Mouse (Mus musculus) ES-Bruce4 (cell line): ENCODE data around the gene Prkag3. TPM values are rescaled to one million over a fixed set of nuclear protein-coding genes. Genes with fewer than 3 reads are reported as not detected.

Experiments used
- H3K27ac ChIP-seq: 2 replicates; pipeline ENCODE4 v1.5.1; 2012; ENCODE audit warnings: low read length, inconsistent platforms; ENCODE audit not compliant: insufficient read depth
- H3K27me3 ChIP-seq: 2 replicates; pipeline ENCODE4 v1.6.1; 2012; ENCODE audit warnings: mild to moderate bottlenecking, low read length, inconsistent platforms; ENCODE audit not compliant: control insufficient read depth, poor library complexity, insufficient read depth, severe bottlenecking
- H3K36me3 ChIP-seq: 2 replicates; pipeline ENCODE4 v1.6.1; 2012; ENCODE audit warnings: inconsistent platforms, mild to moderate bottlenecking, low read length, moderate library complexity; ENCODE audit not compliant: control insufficient read depth, poor library complexity, insufficient read depth, severe bottlenecking
- H3K4me1 ChIP-seq: one replicate; pipeline ENCODE4 v1.8.1; 2011; ENCODE audit warnings: low read length; ENCODE audit not compliant: control insufficient read depth, insufficient read depth
- H3K4me3 ChIP-seq: 2 replicates; pipeline ENCODE4 v1.5.1; 2011; ENCODE audit warnings: low read depth, mild to moderate bottlenecking, low read length
- H3K9ac ChIP-seq: 2 replicates; pipeline ENCODE4 v1.6.1; 2012; ENCODE audit warnings: low read depth, mild to moderate bottlenecking, inconsistent platforms; ENCODE audit not compliant: poor library complexity, severe bottlenecking
- H3K9me3 ChIP-seq: replicated peaks from 2 replicates; pipeline ENCODE4 v1.6.1; 2012; ENCODE audit warnings: mild to moderate bottlenecking, low read length, inconsistent platforms; ENCODE audit not compliant: control insufficient read depth, poor library complexity, insufficient read depth, severe bottlenecking
- CTCF ChIP-seq: IDR thresholded peaks from one replicate; pipeline ENCODE4 v1.8.1; 2011; ENCODE audit warnings: low read depth, low read length
- EP300 ChIP-seq: IDR thresholded peaks from 2 replicates; pipeline ENCODE4 v1.6.1; 2011; ENCODE audit warnings: low read depth, low read length; ENCODE audit not compliant: insufficient read depth
- POLR2A ChIP-seq: IDR thresholded peaks from one replicate; pipeline ENCODE4 v1.8.1; 2011; ENCODE audit warnings: low read length; ENCODE audit not compliant: insufficient read depth
- polyA plus RNA-seq: library from polyadenylated mRNA; stranded (reverse); fragments of >200 nt; gene quantifications from 2 replicates; pipeline ENCODE4 v1.2.4, GENCODE M21; 2011; ENCODE audit warnings: low read depth; ENCODE audit not compliant: missing spikeins, insufficient read depth, insufficient read length

Gene Prkag3
- polyA plus RNA-seq, 1 experiment, result 0.21 TPM

GRCm38 (mm10) chr1:74790095-74790494 is 41.1 kb upstream of the Prkag3 start:
- peaks cover 2% of the 10 kb centered on the region for H3K4me1 ChIP-seq
- no peak overlapping the region for H3K4me3 ChIP-seq
- no peaks in the 10 kb centered on the region for H3K36me3 ChIP-seq
- no peaks in the 10 kb centered on the region for H3K9me3 ChIP-seq
- no peak for TF ChIP-seq CTCF
- no peak for TF ChIP-seq POLR2A
- no peak for TF ChIP-seq EP300
- H3K27me3 ChIP-seq, result peaks cover 12% of the 10 kb centered on the region
- no peak overlapping the region for H3K9ac ChIP-seq
- H3K27ac ChIP-seq, result no peak overlapping the region

DNA sequence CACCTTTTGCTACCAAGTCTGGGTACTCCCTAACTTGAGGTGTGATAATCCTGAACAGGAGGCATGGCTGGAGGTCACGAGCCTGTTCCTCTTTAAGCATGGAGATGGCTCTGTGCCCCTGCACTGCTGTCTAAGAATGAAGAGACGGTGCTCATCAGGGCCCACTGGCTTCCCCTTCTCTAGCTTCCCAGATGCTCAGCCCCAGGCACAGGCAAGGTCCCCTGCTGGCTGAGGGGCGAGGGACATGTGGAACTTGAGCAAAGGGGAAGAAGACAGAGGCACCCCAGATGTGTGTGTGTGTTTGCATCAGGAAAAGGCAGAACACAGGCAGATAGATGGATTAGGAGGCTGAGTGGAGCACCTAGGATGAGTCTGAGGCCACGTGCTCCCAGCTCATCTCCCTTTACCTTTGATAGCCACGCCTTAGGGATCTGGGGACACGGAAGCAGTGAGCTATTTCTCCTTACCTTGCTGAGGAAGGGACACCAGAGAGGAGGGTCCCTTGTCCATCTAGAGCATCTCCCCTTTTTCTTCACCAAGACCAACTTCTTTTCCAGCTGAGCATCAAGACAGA is 39.7 kb upstream of the Prkag3 start:
- Histone ChIP-seq H3K27me3 (peaks cover 10% of the 10 kb centered on the region), H3K4me1 (no peaks in the 10 kb centered on the region), H3K4me3 (no peak overlapping the region), H3K27ac (no peak overlapping the region), H3K36me3 (no peaks in the 10 kb centered on the region), H3K9ac (no peak overlapping the region), H3K9me3 (no peaks in the 10 kb centered on the region)
- no peak for TF ChIP-seq CTCF
- no peak for TF ChIP-seq EP300
- no peak for TF ChIP-seq POLR2A

GRCm38 (mm10) chr1:74787846-74788245 is 38.8 kb upstream of the Prkag3 start:
- no peaks in the 10 kb centered on the region for H3K36me3 ChIP-seq
- H3K9ac ChIP-seq, result no peak overlapping the region
- no peaks in the 10 kb centered on the region for H3K4me1 ChIP-seq
- H3K27me3 ChIP-seq, result peaks cover 7% of the 10 kb centered on the region
- no peaks in the 10 kb centered on the region for H3K9me3 ChIP-seq
- no peak overlapping the region for H3K4me3 ChIP-seq
- no peak for TF ChIP-seq EP300
- peak; percentile 58 for TF ChIP-seq CTCF
- H3K27ac ChIP-seq, result no peak overlapping the region

DNA sequence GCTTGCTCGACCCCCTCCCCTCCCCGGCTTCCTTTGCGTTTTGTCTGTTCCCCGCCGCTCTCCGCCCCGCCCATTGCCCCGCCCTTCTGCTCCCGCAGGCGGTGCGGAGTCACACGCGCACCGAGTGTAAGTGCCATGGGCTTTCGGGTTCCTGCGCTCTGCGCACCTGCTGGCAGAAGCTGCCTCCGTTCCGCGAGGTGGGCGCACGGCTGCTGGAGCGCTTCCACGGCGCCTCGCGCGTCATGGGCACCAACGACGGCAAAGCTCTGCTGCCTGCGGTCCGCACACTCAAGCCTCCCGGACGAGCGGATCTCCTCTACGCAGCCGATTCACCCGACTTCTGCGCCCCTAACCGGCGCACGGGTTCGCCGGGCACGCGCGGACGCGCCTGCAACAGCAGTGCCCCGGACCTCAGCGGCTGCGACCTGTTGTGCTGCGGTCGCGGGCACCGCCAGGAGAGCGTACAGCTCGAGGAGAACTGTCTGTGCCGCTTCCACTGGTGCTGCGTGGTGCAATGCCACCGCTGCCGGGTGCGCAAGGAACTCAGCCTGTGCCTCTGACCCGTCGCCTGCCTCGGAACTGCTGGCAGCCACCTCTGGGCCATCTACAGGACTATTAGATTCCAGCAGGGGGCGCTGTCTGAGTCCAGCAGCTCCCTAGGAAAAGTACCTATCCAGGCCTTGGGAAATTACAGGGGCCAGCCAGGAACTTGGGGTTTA is 35.2 kb upstream of the Prkag3 start:
- H3K27me3 ChIP-seq, result no peaks in the 10 kb centered on the region; the same call in 1 of the 2 replicates
- peak; percentile 75 for TF ChIP-seq CTCF
- no peak for TF ChIP-seq POLR2A
- no peak for TF ChIP-seq EP300
- H3K36me3 ChIP-seq, result no peaks in the 10 kb centered on the region
- H3K27ac ChIP-seq, result no peak overlapping the region
- H3K9me3 ChIP-seq, result no peaks in the 10 kb centered on the region
- peaks cover 6% of the 10 kb centered on the region for H3K4me1 ChIP-seq
- peak overlapping the region; percentile 22 for H3K9ac ChIP-seq
- H3K4me3 ChIP-seq, result peak overlapping the region; percentile 89

GRCm38 (mm10) chr1:74783554-74783953 is 34.5 kb upstream of the Prkag3 start:
- peak overlapping the region; percentile 89 for H3K4me3 ChIP-seq
- no peaks in the 10 kb centered on the region for H3K36me3 ChIP-seq
- TF ChIP-seq POLR2A (no peak), EP300 (no peak), CTCF (no peak)
- peaks cover 9% of the 10 kb centered on the region for H3K4me1 ChIP-seq
- H3K9me3 ChIP-seq, result no peaks in the 10 kb centered on the region
- no peak overlapping the region for H3K27ac ChIP-seq
- H3K9ac ChIP-seq, result peak overlapping the region; percentile 30
- no peaks in the 10 kb centered on the region; the same call in 1 of the 2 replicates for H3K27me3 ChIP-seq

DNA sequence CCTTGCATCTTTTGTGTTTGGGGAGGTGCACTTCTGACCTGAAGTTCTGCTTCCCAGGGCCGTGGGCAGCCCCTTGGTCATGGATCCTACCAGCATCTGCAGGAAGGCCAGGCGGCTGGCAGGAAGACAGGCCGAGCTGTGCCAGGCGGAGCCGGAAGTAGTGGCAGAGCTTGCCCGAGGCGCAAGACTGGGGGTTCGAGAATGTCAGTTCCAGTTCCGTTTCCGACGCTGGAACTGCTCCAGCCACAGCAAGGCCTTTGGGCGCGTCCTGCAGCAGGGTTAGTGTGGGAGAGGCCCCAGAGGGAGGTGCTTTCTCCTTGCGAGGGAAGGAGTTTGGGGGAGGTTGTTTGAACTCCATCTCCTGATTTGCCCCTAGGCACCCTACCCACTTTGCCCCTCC is 33.0 kb upstream of the Prkag3 start:
- no peaks in the 10 kb centered on the region for H3K36me3 ChIP-seq
- no peaks in the 10 kb centered on the region; the same call in 1 of the 2 replicates for H3K27me3 ChIP-seq
- no peak overlapping the region for H3K9ac ChIP-seq
- peak overlapping the region; percentile 14 for H3K4me3 ChIP-seq
- TF ChIP-seq CTCF, result no peak
- no peak for TF ChIP-seq POLR2A
- TF ChIP-seq EP300, result no peak
- no peak overlapping the region for H3K27ac ChIP-seq
- H3K4me1 ChIP-seq, result peaks cover 9% of the 10 kb centered on the region
- H3K9me3 ChIP-seq, result no peaks in the 10 kb centered on the region
